8 mouse cellular contexts compared by ENCODE assay signal in the genomic region with DNA sequence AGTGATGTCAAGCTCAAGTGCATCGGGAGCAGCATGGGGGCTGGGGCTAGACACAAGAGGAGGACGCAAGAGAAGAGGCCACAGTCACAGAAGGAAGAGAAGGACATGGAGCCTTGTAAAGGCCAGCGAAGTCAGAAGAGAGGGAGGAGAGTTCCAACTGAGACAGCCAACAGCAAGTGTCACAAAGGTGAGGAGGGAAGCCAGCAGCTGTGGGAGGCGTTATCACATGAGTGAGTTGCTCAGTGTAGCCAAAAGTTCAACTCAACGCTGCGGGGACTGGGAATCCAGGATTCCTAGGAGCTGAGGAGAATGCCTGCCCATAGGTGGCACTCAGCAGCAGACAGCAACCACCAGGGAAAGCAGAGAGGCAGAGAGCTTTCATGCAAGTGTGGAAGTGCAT. TPM values are rescaled to one million over a fixed set of nuclear protein-coding genes. Genes with fewer than 3 reads are reported as not detected.
DNase-seq lines count a peak whose midpoint lies in the region; ATAC-seq and TF ChIP-seq lines count a peak whose summit lies in the region.

No protein-coding gene starts in this region.

- TF ChIP-seq CTCF in left cerebral cortex, adult 2 months (IDR thresholded peaks at IDR 0.05): peak; percentile 43

- peak overlapping the region; percentile 9; the same call in 1 of the 2 replicates for H3K27ac ChIP-seq in left cerebral cortex, adult 2 months
- no peak overlapping the region for H3K27ac ChIP-seq in embryonic facial prominence, embryonic 14.5 days (replicated peaks; ENCODE audit: low read depth, low read length)
- no peak overlapping the region for H3K27ac ChIP-seq in hindbrain, embryonic 16.5 days (ENCODE audit: low read depth, low read length)

- no peaks in the 10 kb centered on the region for H3K27me3 ChIP-seq in embryonic facial prominence, embryonic 14.5 days (replicated peaks; ENCODE audit: control insufficient read depth, insufficient read depth, low read length)
- no peaks in the 10 kb centered on the region for H3K27me3 ChIP-seq in hindbrain, embryonic 16.5 days (replicated peaks; ENCODE audit: control insufficient read depth, insufficient read depth, low read length)

- 37% methylated on average over 6 of the region's 6 CpGs for WGBS in embryonic facial prominence, embryonic 14.5 days
- 25% methylated on average over 6 of the region's 6 CpGs for WGBS in hindbrain, embryonic 16.5 days

- H3K36me3 ChIP-seq in embryonic facial prominence, embryonic 14.5 days (ENCODE audit: control insufficient read depth, insufficient read depth, low read length): peaks cover 30% of the 10 kb centered on the region
- H3K36me3 ChIP-seq in hindbrain, embryonic 16.5 days (ENCODE audit: control insufficient read depth, insufficient read depth, low read length): peaks cover 5% of the 10 kb centered on the region; the same call in 1 of the 2 replicates

- DNase-seq in left cerebral cortex, adult 2 months (ENCODE audit: extremely low spot score in 1 of 2, low spot score in 2 of 2): no peak
- DNase-seq in left cerebral cortex, postnatal 36 days (ENCODE audit: low spot score in 2 of 2): no peak
- DNase-seq in embryonic facial prominence, embryonic 14.5 days (ENCODE audit: low spot score): peak; percentile 59
- peak; percentile 27 for DNase-seq in lung, postnatal 10 days
- DNase-seq in right cerebral cortex, adult 18-20 months: no peak
- DNase-seq in urinary bladder, postnatal 25 days (ENCODE audit: low spot score): no peak
- DNase-seq in gastrocnemius, postnatal 10 days: no peak

- intact Hi-C loops in left cerebral cortex, adult 2 months (cut with DNase I): no loop called here
- intact Hi-C loops in left cerebral cortex, postnatal 36 days (cut with DNase I): no loop called here

- peaks cover 7% of the 10 kb centered on the region; the same call in 1 of the 2 replicates for H3K4me1 ChIP-seq in embryonic facial prominence, embryonic 14.5 days (ENCODE audit: control insufficient read depth, insufficient read depth, low read length)
- peaks cover 15% of the 10 kb centered on the region for H3K4me1 ChIP-seq in hindbrain, embryonic 16.5 days (ENCODE audit: control insufficient read depth, insufficient read depth, low read depth, low read length)

- no peak overlapping the region for H3K4me3 ChIP-seq in left cerebral cortex, adult 2 months
- H3K4me3 ChIP-seq in embryonic facial prominence, embryonic 14.5 days (ENCODE audit: low read depth, low read length): no peak overlapping the region
- no peak overlapping the region for H3K4me3 ChIP-seq in hindbrain, embryonic 16.5 days (ENCODE audit: low read length)

- no peak overlapping the region for H3K9ac ChIP-seq in embryonic facial prominence, embryonic 14.5 days (ENCODE audit: low read depth, low read length)
- H3K9ac ChIP-seq in hindbrain, embryonic 16.5 days (ENCODE audit: low read depth, low read length): no peak overlapping the region

- ATAC-seq in embryonic facial prominence, embryonic 14.5 days (ENCODE audit: low read depth): no peak
- peak; percentile 18; the same call in 1 of the 2 replicates for ATAC-seq in hindbrain, embryonic 16.5 days

- H3K9me3 ChIP-seq in embryonic facial prominence, embryonic 14.5 days (ENCODE audit: control insufficient read depth, low read length): 0 out of 2 replicates have a peak, but pooled peaks cover 4% of the 10 kb centered on the region
- H3K9me3 ChIP-seq in hindbrain, embryonic 16.5 days (ENCODE audit: control insufficient read depth, low read length): no peaks in the 10 kb centered on the region

- H3K4me2 ChIP-seq in embryonic facial prominence, embryonic 14.5 days (ENCODE audit: low read depth, low read length): no peak overlapping the region
- H3K4me2 ChIP-seq in hindbrain, embryonic 16.5 days (ENCODE audit: low read length): no peak overlapping the region

RNA-seq across cellular contexts. Expression of gene Katnal1, which starts 19.7 kb away (rescaled TPM):
- total RNA-seq in left cerebral cortex, adult 2 months (2021): 10 to 100 TPM; 76.6 to 78.1 TPM
- total RNA-seq in left cerebral cortex, postnatal 36 days (2021): 10 to 100 TPM; 69.5 to 72.8 TPM
- 13.8 and 14.4 TPM in 2 replicates for polyA plus RNA-seq in embryonic facial prominence, embryonic 14.5 days (2014; fragmentation: Nextera tagmentation; extraction: Ambion mirVana)
- polyA plus RNA-seq in hindbrain, embryonic 16.5 days (2015; fragmentation: Nextera tagmentation; extraction: Ambion mirVana): 37.0 and 41.3 TPM in 2 replicates
- 1 to 10 TPM; 5.5 to 6.9 TPM for total RNA-seq in gastrocnemius, postnatal 10 days (2021)

Comparison
In these comparisons a context has a peak if more than half of its experiments do, and no peak if none do; other contexts are left out.
1. DNase-seq: peak in embryonic facial prominence, embryonic 14.5 days (single experiment) and lung, postnatal 10 days (single experiment); none in left cerebral cortex, adult 2 months (0 of 2), left cerebral cortex, postnatal 36 days (0 of 2), right cerebral cortex, adult 18-20 months (single experiment), urinary bladder, postnatal 25 days (single experiment) and gastrocnemius, postnatal 10 days (single experiment).
2. RNA of gene Katnal1, which starts 19.7 kb away (total RNA-seq): 76.6 to 78.1 TPM in left cerebral cortex, adult 2 months and 69.5 to 72.8 TPM in left cerebral cortex, postnatal 36 days; 5.5 to 6.9 TPM in gastrocnemius, postnatal 10 days; every median in the first group is over 4 times any median in the second.